9 mouse cellular contexts compared by ENCODE assay signal in the genomic region with DNA sequence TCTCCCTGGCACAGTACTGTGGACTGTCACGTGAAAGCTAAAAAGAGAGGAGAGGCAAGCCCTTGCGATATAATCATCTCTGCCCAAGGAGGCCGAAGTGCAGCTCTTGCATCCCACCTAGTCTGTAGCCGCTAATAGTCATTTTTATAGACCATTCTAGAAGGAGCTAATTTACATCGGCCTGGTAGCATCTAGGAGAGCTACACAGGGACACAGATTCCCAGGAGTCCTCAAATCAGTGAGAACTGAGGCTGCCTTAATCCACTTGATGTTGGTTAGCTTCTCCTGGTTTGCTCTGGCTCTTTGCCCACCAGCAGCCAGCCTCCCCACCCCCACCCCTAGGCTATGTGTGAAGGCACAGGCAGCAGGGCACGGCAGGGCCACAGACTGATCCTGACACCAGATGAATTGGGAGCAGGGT.
DNase-seq lines count a peak whose midpoint lies in the region; ATAC-seq lines count a peak whose summit lies in the region.
"Had no signal": no experiment of that assay in that cellular context is flagged by ENCODE, and none has a peak within 500 bp of the region (broad histone marks: within the 10 kb centered on the region; RNA-seq: fewer than 3 reads in every experiment).

No protein-coding gene starts in this region.

- H3K9me3 ChIP-seq in hindbrain, embryonic 13.5 days: no peaks in the 10 kb centered on the region
- H3K9me3 ChIP-seq in neural tube, embryonic 12.5 days: no peaks in the 10 kb centered on the region

- no peak overlapping the region for H3K9ac ChIP-seq in hindbrain, embryonic 13.5 days
- no peak overlapping the region for H3K9ac ChIP-seq in neural tube, embryonic 12.5 days

- no peaks in the 10 kb centered on the region for H3K36me3 ChIP-seq in hindbrain, embryonic 13.5 days
- H3K36me3 ChIP-seq in neural tube, embryonic 12.5 days: no peaks in the 10 kb centered on the region

- H3K4me1 ChIP-seq in hindbrain, embryonic 13.5 days (replicated peaks): peaks cover 50% of the 10 kb centered on the region
- H3K4me1 ChIP-seq in neural tube, embryonic 12.5 days: peaks cover 23% of the 10 kb centered on the region

- no peaks in the 10 kb centered on the region for H3K27me3 ChIP-seq in hindbrain, embryonic 13.5 days
- no peaks in the 10 kb centered on the region for H3K27me3 ChIP-seq in neural tube, embryonic 12.5 days (replicated peaks)

- DNase-seq in cerebellum, postnatal 10 days: peak; percentile 58 to 60
- DNase-seq in cerebellum, adult 8-10 months: no peak
- peak; percentile 53 for DNase-seq in left cerebral cortex, postnatal 4 days
- DNase-seq in left cerebral cortex, postnatal 14 days (ENCODE audit: low spot score in 2 of 2): no peak
- no peak for DNase-seq in layer of hippocampus, postnatal 10 days (ENCODE audit: low spot score in 2 of 2)
- DNase-seq in cerebellum, postnatal 36 days: no peak
- DNase-seq: lung, postnatal 14 days had no signal

- H3K4me3 ChIP-seq in hindbrain, embryonic 13.5 days: no peak overlapping the region
- H3K4me3 ChIP-seq in neural tube, embryonic 12.5 days: no peak overlapping the region

- WGBS in hindbrain, embryonic 13.5 days: 47% methylated on average over 6 of the region's 6 CpGs
- 48% methylated on average over 6 of the region's 6 CpGs for whole genome bisulfite sequencing in neural tube, embryonic 12.5 days

- intact Hi-C loops in left cerebral cortex, postnatal 4 days (cut with DNase I): no loop called here
- intact Hi-C loops in left cerebral cortex, postnatal 14 days (cut with DNase I): no loop called here

- no peak overlapping the region for H3K4me2 ChIP-seq in hindbrain, embryonic 13.5 days
- peak overlapping the region; percentile 37 for H3K4me2 ChIP-seq in neural tube, embryonic 12.5 days (replicated peaks)

- ATAC-seq in hindbrain, embryonic 13.5 days (ENCODE audit: low FRiP score): peak; percentile 65; the same call in 1 of the 2 replicates
- ATAC-seq in neural tube, embryonic 12.5 days (ENCODE audit: low FRiP score, low read depth): no peak

- H3K27ac ChIP-seq in hindbrain, embryonic 13.5 days: peak overlapping the region; percentile 63
- 0 out of 2 replicates have a peak overlapping the region, but pooled peaks have one; percentile 16 for H3K27ac ChIP-seq in neural tube, embryonic 12.5 days

Comparison
In these comparisons a context has a peak if more than half of its experiments do, and no peak if none do; other contexts are left out.
1. DNase-seq: peak in cerebellum, postnatal 10 days (2 of 2) and left cerebral cortex, postnatal 4 days (single experiment); none in cerebellum, adult 8-10 months (single experiment), left cerebral cortex, postnatal 14 days (0 of 2), layer of hippocampus, postnatal 10 days (0 of 2) and cerebellum, postnatal 36 days (0 of 2).